Mouse (Mus musculus) ovary, adult 10 weeks (tissue): ENCODE measurements around the gene Dtx4. TPM values are rescaled to one million over a fixed set of nuclear protein-coding genes. Genes with fewer than 3 reads are reported as not detected.

Experiments
- polyA plus RNA-seq: library from polyadenylated mRNA; stranded (reverse); fragments of 350-450 nt; fragmentation: Illumina TruSeq; extraction: RNeasy Lipid Tissue Mini Kit (QIAGEN cat#74804); gene quantifications from one replicate; pipeline ENCODE4 v1.2.3, GENCODE M21; 2014

The Dtx4 gene
- 65.7 TPM for polyA plus RNA-seq

DNA sequence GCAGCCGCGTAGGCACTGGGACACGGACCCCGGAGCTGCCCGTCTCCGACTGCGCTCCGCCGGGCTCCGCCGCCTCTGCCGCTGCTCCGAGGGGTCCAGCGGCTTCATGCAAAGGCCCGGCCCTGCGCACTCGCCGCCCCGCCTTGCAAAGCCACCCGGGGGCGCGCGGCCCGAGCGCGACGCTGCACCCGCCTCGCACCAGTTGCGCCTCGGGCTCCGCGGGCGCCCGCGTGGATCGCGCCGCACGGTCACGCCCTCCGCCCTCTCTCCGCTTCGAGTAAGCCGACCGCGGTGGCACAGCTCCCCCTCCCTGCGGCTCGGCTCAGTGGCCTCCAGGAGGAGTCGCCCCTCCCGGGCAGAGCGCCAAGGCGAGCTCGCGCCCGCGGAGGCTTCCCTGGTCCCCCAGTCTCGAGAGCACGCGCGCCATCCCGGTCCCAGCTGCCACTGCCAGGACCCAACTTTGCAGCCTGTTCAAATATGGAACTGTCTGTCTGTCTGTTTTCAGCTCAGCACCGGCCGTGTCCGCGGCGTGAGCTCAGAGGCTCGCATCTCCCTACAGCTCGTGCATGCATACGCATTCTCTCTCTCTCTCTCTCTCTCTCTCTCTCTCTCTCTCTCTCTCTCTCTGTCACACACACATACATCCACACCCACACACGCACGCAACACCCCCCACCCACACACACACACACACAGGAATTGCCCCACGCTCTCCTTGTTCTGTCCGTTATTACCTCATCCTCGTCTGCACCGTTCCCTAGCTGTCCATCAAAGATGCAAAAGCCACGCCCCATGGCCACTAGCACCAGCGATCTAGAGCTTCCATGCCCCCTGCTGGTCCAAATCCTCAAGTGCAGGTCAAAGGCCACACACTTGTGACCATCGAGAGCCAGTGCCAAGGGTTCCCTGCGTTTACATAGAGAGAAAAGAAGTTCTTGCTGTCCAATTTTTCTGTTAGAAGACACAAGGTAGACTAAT is at the start of gene Dtx4:
Dtx4 (minus strand) TSS at position 85 of the 978 bp plus-strand sequence.

GRCm38 (mm10) chr19:12545440-12545839 is 44.2 kb upstream of the Dtx4 start, which contains the start of gene Fam111a:
Fam111a (plus strand) TSS chr19:12545740.

GRCm38 (mm10) chr19:12460282-12461249 is 40.7 kb downstream of the Dtx4 start, which contains the start of gene Mpeg1:
Mpeg1 (plus strand) TSS chr19:12460779.

DNA sequence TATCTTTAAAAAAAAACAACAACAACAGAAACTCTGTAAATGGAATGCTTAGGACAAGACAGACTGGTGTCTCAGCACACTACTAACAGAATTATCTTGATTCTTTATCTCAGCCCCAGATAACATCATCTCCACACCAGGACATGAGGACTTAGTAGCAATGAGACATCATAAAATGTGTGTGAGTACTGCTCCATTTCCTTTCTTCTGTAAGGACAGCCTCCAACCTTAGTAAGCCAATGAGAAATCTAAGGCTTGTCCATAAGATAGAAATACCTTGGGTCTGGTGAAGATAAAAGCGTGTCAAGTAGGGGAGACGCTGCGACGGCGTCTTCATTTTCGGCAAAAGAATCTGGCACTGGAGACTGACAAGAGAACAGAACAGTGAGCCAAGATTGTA is 73.6 kb downstream of the Dtx4 start, which contains the start of gene Pfpl:
Pfpl (plus strand) TSS at position 301 of the 400 bp plus-strand sequence.

DNA sequence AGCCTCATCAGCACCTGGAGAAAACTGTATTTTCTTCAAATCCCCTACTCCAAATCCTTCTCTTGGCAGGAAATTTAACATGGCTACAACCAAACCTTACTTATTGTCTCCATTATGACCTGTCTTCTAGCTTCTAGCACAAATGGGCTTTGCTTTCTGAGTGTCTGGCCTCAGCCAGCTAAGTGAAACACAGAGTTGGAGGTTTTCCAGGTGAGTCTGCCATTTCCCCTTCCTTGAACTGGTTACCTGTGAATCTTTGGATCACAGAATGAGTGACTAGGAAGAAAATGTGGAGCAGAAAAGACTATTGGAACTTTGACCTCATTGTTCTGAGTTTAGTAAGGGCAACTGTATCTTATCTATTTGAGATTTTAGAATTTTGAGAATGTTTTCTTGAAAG is 83.9 kb downstream of the Dtx4 start, which contains the start of gene Olfr1441:
Olfr1441 (plus strand) TSS at position 73 of the 400 bp plus-strand sequence.

Other genes starting within 250 kb of the Dtx4 start
- gene Olfr235, start 240.4 kb downstream of the Dtx4 start, polyA plus RNA-seq, result not detected
- gene Olfr1434, start 221.6 kb downstream of the Dtx4 start, polyA plus RNA-seq, result not detected
- gene Olfr1436, start 202.3 kb downstream of the Dtx4 start, polyA plus RNA-seq, result not detected
- not detected for gene Olfr1437, start 176.4 kb downstream of the Dtx4 start, polyA plus RNA-seq
- not detected for gene Olfr1438-ps1, start 165.5 kb downstream of the Dtx4 start, polyA plus RNA-seq
- gene Olfr1440, start 114.2 kb downstream of the Dtx4 start, polyA plus RNA-seq, result not detected
- gene Olfr1441, start 84.0 kb downstream of the Dtx4 start, polyA plus RNA-seq, result not detected
- not detected for gene Pfpl, start 73.5 kb downstream of the Dtx4 start, polyA plus RNA-seq
- gene Mpeg1, start 40.7 kb downstream of the Dtx4 start, polyA plus RNA-seq, result 117 TPM
- 36.6 TPM for gene Fam111a, start 44.3 kb upstream of the Dtx4 start, polyA plus RNA-seq
- gene Gm4952, start 98.5 kb upstream of the Dtx4 start, polyA plus RNA-seq, result 1.1 TPM
- not detected for gene Glyat, start 131.9 kb upstream of the Dtx4 start, polyA plus RNA-seq
- not detected for gene Olfr1442, start 169.0 kb upstream of the Dtx4 start, polyA plus RNA-seq
- gene Olfr1443, start 176.7 kb upstream of the Dtx4 start, polyA plus RNA-seq, result not detected
- gene Keg1, start 194.3 kb upstream of the Dtx4 start, polyA plus RNA-seq, result not detected